Mouse (Mus musculus) heart, embryonic 10.5 days (tissue): Measurements from ENCODE around the gene Ntng1. TPM values are rescaled to one million over a fixed set of nuclear protein-coding genes. Genes with fewer than 3 reads are reported as not detected.

Source experiments
- DNase-seq: peaks from one replicate; pipeline ENCODE4 v3.0.0-alpha.2; 2017; ENCODE audit warnings: low spot score
- H3K27ac ChIP-seq: fragments of 300-500 bp; sonication (generic); 2 replicates; pipeline ENCODE4 v1.5.1; 2016; ENCODE audit warnings: mild to moderate bottlenecking
- H3K27me3 ChIP-seq: fragments of 300-500 bp; sonication (generic); 2 replicates; pipeline ENCODE4 v1.6.1; 2016; ENCODE audit warnings: mild to moderate bottlenecking; ENCODE audit not compliant: poor library complexity, insufficient read depth, severe bottlenecking
- H3K36me3 ChIP-seq: fragments of 300-500 bp; sonication (generic); 2 replicates; pipeline ENCODE4 v1.6.1; 2016; ENCODE audit warnings: mild to moderate bottlenecking, moderate library complexity
- H3K4me1 ChIP-seq: fragments of 300-500 bp; sonication (generic); 2 replicates; pipeline ENCODE4 v1.6.1; 2016; ENCODE audit warnings: mild to moderate bottlenecking
- H3K4me3 ChIP-seq: fragments of 300-500 bp; sonication (generic); 2 replicates; pipeline ENCODE4 v1.5.1; 2016; ENCODE audit warnings: mild to moderate bottlenecking, moderate library complexity
- H3K9me3 ChIP-seq: fragments of 300-500 bp; sonication (generic); 2 replicates; pipeline ENCODE4 v1.6.1; 2016; ENCODE audit warnings: mild to moderate bottlenecking, moderate library complexity
- WGBS: fragments of 180-500 bp; shearing (Covaris S2); methylation state at CpG from one replicate; pipeline ENCODE4 v1.1.7; 2016; 5-methylcytosine and 5-hydroxymethylcytosine counted together
- polyA plus RNA-seq: library from polyadenylated mRNA; unstranded; fragments of >200 nt; fragmentation: Nextera tagmentation; extraction: Ambion mirVana; gene quantifications from 2 replicates; pipeline ENCODE4 v1.2.1, GENCODE M21; 2016

The Ntng1 gene
- 0.43 and 1.9 TPM in 2 replicates for polyA plus RNA-seq

- Histone ChIP-seq H3K4me1 (no peaks in the 10 kb centered on the region), H3K4me3 (peak within 1 kb of the TSS; percentile 75), H3K36me3 (no peaks in the 10 kb centered on the region), H3K9me3 (no peaks in the 10 kb centered on the region), H3K27me3 (peaks cover 21% of the 10 kb centered on the region), H3K27ac (peak within 1 kb of the TSS; percentile 49)
- DNase-seq = no peak
- under 1% methylated on average over 52 of the region's 52 CpGs for WGBS
These were observed at the start of gene Ntng1 for GRCm38 (mm10) chr3:110143206-110144061. TSS of gene Ntng1 (minus strand) at chr3:110144011.

GRCm38 (mm10) chr3:110187401-110187948, 43.7 kb upstream of the Ntng1 start:
- no peak overlapping the region for H3K4me3 ChIP-seq
- WGBS = 86% methylated on average over 5 of the region's 5 CpGs
- no peaks in the 10 kb centered on the region for H3K27me3 ChIP-seq
- no peaks in the 10 kb centered on the region for H3K4me1 ChIP-seq
- no peaks in the 10 kb centered on the region for H3K9me3 ChIP-seq
- H3K36me3 ChIP-seq = no peaks in the 10 kb centered on the region
- no peak for DNase-seq
- H3K27ac ChIP-seq = no peak overlapping the region

- Histone ChIP-seq H3K4me1 (no peaks in the 10 kb centered on the region), H3K27me3 (peaks cover 12% of the 10 kb centered on the region), H3K4me3 (no peak overlapping the region), H3K36me3 (no peaks in the 10 kb centered on the region), H3K9me3 (no peaks in the 10 kb centered on the region), H3K27ac (no peak overlapping the region)
- no peak for DNase-seq
- WGBS = 75% methylated on average over 7 of the region's 7 CpGs
These were observed 5.3 kb upstream of the Ntng1 start for GRCm38 (mm10) chr3:110149089-110149488.

- Histone ChIP-seq H3K9me3 (no peaks in the 10 kb centered on the region), H3K27me3 (peaks cover 21% of the 10 kb centered on the region), H3K27ac (no peak overlapping the region), H3K36me3 (no peaks in the 10 kb centered on the region), H3K4me1 (no peaks in the 10 kb centered on the region), H3K4me3 (peak overlapping the region; percentile 75; the same call in 1 of the 2 replicates)
- no peak for DNase-seq
- 32% methylated on average over 6 of the region's 6 CpGs for WGBS
These were observed 667 bp upstream of the Ntng1 start for GRCm38 (mm10) chr3:110144301-110145055.

GRCm38 (mm10) chr3:110142314-110143205, 1.3 kb downstream of the Ntng1 start:
- H3K27ac ChIP-seq = peak overlapping the region; percentile 49
- DNase-seq = no peak

GRCm38 (mm10) chr3:110141351-110142302, 2.2 kb downstream of the Ntng1 start:
- H3K27ac ChIP-seq = no peak overlapping the region
- no peaks in the 10 kb centered on the region for H3K36me3 ChIP-seq
- H3K4me1 ChIP-seq = no peaks in the 10 kb centered on the region
- H3K27me3 ChIP-seq = peaks cover 21% of the 10 kb centered on the region
- no peak for DNase-seq
- no peaks in the 10 kb centered on the region for H3K9me3 ChIP-seq
- 3% methylated on average over 13 of the region's 13 CpGs for WGBS
- H3K4me3 ChIP-seq = peak overlapping the region; percentile 75

More at GRCm38 (mm10) chr3:110142314-110143205, 1.3 kb downstream of the Ntng1 start:
- Histone ChIP-seq H3K27me3 (peaks cover 21% of the 10 kb centered on the region), H3K9me3 (no peaks in the 10 kb centered on the region), H3K36me3 (no peaks in the 10 kb centered on the region), H3K4me3 (peak overlapping the region; percentile 75), H3K4me1 (no peaks in the 10 kb centered on the region)
- under 1% methylated on average over 76 of the region's 77 CpGs for WGBS

- DNase-seq = no peak
- H3K27me3 ChIP-seq = no peaks in the 10 kb centered on the region
- no peaks in the 10 kb centered on the region for H3K36me3 ChIP-seq
- no peaks in the 10 kb centered on the region for H3K4me1 ChIP-seq
- WGBS = 39% methylated on average over 1 of the region's 1 CpGs
- no peak overlapping the region for H3K27ac ChIP-seq
- H3K4me3 ChIP-seq = no peak overlapping the region
- H3K9me3 ChIP-seq = no peaks in the 10 kb centered on the region
These were observed 7.7 kb downstream of the Ntng1 start for GRCm38 (mm10) chr3:110136115-110136514.

- Histone ChIP-seq H3K36me3 (no peaks in the 10 kb centered on the region), H3K4me3 (no peak overlapping the region), H3K9me3 (no peaks in the 10 kb centered on the region), H3K27me3 (no peaks in the 10 kb centered on the region), H3K4me1 (no peaks in the 10 kb centered on the region), H3K27ac (no peak overlapping the region)
- 77% methylated on average over 9 of the region's 9 CpGs for WGBS
- no peak for DNase-seq
These were observed 10.7 kb downstream of the Ntng1 start for GRCm38 (mm10) chr3:110133150-110133549.

- H3K4me3 ChIP-seq = no peak overlapping the region
- no peak overlapping the region for H3K27ac ChIP-seq
- DNase-seq = no peak
- 80% methylated on average over 8 of the region's 8 CpGs for WGBS
- no peaks in the 10 kb centered on the region for H3K4me1 ChIP-seq
- no peaks in the 10 kb centered on the region for H3K9me3 ChIP-seq
- no peaks in the 10 kb centered on the region for H3K36me3 ChIP-seq
- no peaks in the 10 kb centered on the region for H3K27me3 ChIP-seq
These were observed 11.5 kb downstream of the Ntng1 start for GRCm38 (mm10) chr3:110132289-110132688.

- no peaks in the 10 kb centered on the region for H3K9me3 ChIP-seq
- WGBS = 55% methylated on average over 18 of the region's 18 CpGs
- no peaks in the 10 kb centered on the region for H3K27me3 ChIP-seq
- DNase-seq = no peak
- no peak overlapping the region for H3K27ac ChIP-seq
- H3K4me3 ChIP-seq = peak overlapping the region; percentile 31; the same call in 1 of the 2 replicates
- H3K4me1 ChIP-seq = no peaks in the 10 kb centered on the region
- no peaks in the 10 kb centered on the region for H3K36me3 ChIP-seq
These were observed 12.5 kb downstream of the Ntng1 start for GRCm38 (mm10) chr3:110131043-110131891.

- no peaks in the 10 kb centered on the region for H3K4me1 ChIP-seq
- H3K27me3 ChIP-seq = no peaks in the 10 kb centered on the region
- H3K9me3 ChIP-seq = no peaks in the 10 kb centered on the region
- no peak overlapping the region for H3K27ac ChIP-seq
- no peak for DNase-seq
- H3K4me3 ChIP-seq = no peak overlapping the region
- WGBS = 52% methylated on average over 6 of the region's 6 CpGs
- no peaks in the 10 kb centered on the region for H3K36me3 ChIP-seq
These were observed 14.2 kb downstream of the Ntng1 start for GRCm38 (mm10) chr3:110129607-110130006.
